Mouse (Mus musculus) olfactory bulb, adult 2 months (tissue): ENCODE measurements around the gene Cd47. TPM values are rescaled to one million over a fixed set of nuclear protein-coding genes. Genes with fewer than 3 reads are reported as not detected.

Experiments
- H3K27ac ChIP-seq: fragments of 200-500 bp; 2 replicates; pipeline ENCODE4 v1.5.1; 2012; ENCODE audit warnings: low read depth, low read length; ENCODE audit not compliant: insufficient read depth
- H3K4me1 ChIP-seq: fragments of 200-500 bp; 2 replicates; pipeline ENCODE4 v1.6.1; 2012; ENCODE audit warnings: low read length; ENCODE audit not compliant: control insufficient read depth, insufficient read depth
- H3K4me3 ChIP-seq: fragments of 200-500 bp; 2 replicates; pipeline ENCODE4 v1.5.1; 2012; ENCODE audit warnings: mild to moderate bottlenecking, low read depth, low read length, moderate library complexity; ENCODE audit not compliant: insufficient read depth
- CTCF ChIP-seq: fragments of 200-500 bp; IDR thresholded peaks from 2 replicates; pipeline ENCODE4 v1.5.1; 2012; ENCODE audit warnings: low read depth, mild to moderate bottlenecking, low read length, moderate library complexity; ENCODE audit not compliant: insufficient read depth
- POLR2A ChIP-seq: fragments of 200-500 bp; IDR thresholded peaks from 2 replicates; pipeline ENCODE4 v1.6.1; 2012; ENCODE audit warnings: mild to moderate bottlenecking, low read depth, low read length, moderate library complexity; ENCODE audit not compliant: insufficient read depth
- WGBS: fragments of 180-500 bp; shearing (Covaris S2); methylation state at CpG from one replicate; pipeline ENCODE4 v1.1.7; 2018; 5-methylcytosine and 5-hydroxymethylcytosine counted together
- polyA plus RNA-seq: library from polyadenylated mRNA; stranded (reverse); fragments of >200 nt; gene quantifications from 2 replicates; pipeline ENCODE4 v1.2.4, GENCODE M21; 2012; ENCODE audit warnings: low replicate concordance; ENCODE audit not compliant: missing spikeins, insufficient read depth, insufficient read length

The Cd47 gene
- polyA plus RNA-seq, 1 experiment = not detected

DNA sequence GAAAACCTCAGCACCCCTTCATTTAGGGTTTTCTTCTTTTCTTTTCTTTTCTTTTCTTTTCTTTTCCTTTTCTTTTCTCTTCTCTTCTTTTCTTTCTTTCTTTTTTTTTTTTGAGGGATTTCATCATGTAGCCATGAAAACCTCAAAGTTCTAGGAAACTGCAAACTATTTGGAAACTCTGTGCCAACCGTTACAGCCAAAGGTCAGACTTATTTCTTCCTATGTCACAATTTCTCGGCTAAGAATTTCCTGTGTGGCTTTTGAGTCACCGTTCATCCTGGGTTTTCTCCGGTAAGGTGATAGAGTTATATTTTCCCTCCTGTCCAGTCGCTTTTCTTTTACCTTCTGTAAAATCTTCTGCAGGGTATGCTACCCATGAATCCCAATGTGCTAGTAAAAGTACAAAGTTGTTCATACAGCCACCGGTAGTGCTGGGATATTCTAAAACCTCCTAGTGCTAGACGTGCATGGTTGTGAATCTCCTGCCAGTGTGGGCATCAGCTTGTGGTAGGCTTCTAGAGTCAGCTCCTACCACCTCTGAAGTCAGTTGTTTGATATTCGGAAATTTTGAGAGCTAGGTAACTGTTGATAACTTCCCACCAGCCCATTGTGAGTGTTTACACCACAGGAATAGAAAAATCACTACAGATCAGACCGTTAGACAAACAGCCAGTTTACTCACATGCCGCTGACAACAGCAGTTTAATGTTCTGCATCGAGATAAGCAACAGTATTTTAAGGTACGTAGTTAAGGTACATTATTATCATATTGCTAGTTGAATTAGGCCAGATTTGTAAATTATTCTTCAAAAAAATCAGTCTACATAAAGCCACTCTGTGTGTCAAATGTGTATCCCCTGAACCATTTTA lies 29.8 kb upstream of the Cd47 start:
- WGBS = 93% methylated on average over 12 of the region's 12 CpGs
- no peak for TF ChIP-seq CTCF
- no peak for TF ChIP-seq POLR2A
- H3K27ac ChIP-seq = no peak overlapping the region
- no peaks in the 10 kb centered on the region for H3K4me1 ChIP-seq
- no peak overlapping the region for H3K4me3 ChIP-seq

DNA sequence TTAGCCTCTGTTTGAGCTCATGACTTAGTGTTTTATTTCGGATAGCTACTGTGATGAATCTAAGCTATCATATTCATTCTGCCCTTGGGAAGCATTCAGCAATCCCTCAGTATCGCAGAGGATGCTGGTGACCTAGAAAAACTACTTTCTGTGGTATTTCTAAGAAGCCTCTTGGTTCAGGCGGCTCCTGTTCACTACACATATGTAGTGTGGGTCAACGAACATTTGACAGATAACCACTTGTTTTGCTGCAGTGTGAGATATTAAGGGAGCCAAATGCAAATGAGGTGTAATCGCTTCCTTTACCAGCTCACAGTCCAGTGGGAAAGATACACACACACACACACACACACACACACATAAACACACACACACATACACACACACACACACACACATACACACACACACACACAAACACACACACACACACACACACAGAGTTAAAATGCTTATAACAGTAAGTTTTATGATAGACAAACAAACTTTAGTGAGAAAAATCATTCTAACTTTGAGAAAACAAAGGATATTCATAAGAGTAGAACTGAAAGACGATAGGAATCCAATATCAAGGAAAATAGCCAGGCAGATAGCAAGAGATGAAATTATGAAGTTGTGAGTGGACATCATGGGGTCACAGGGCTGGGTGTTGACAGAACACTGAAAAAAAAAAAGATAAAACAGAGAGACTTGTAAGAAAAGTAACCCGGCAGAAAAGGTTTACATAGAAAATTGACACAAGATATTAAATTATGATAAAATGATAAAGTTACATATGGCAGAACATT lies 28.5 kb upstream of the Cd47 start:
- TF ChIP-seq CTCF = no peak
- no peak for TF ChIP-seq POLR2A
- Histone ChIP-seq H3K4me1 (no peaks in the 10 kb centered on the region), H3K27ac (no peak overlapping the region), H3K4me3 (no peak overlapping the region)
- WGBS = 83% methylated on average over 7 of the region's 7 CpGs

DNA sequence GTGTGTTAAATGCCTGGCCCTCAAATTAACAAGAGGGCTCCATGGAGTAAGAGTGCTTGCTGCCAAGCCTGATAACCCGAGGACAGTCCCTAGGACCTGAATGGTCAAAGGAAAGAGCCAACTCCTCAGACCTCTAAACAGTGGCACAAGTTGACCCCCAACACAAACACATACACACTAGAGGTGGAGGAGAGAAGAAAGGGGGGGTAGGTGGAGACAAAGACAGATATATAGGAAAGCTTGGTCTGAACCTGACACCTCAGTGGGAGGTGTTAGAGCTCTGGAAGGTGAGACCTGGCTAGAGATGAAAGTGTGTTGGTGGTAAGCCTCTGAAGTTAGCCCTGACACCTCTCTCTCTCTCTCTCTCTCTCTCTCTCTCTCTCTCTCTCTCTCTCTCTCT lies 27.8 kb upstream of the Cd47 start:
- Histone ChIP-seq H3K4me3 (no peak overlapping the region), H3K27ac (no peak overlapping the region), H3K4me1 (no peaks in the 10 kb centered on the region)
- 64% methylated on average over 1 of the region's 1 CpGs for WGBS
- no peak for TF ChIP-seq POLR2A
- no peak for TF ChIP-seq CTCF

DNA sequence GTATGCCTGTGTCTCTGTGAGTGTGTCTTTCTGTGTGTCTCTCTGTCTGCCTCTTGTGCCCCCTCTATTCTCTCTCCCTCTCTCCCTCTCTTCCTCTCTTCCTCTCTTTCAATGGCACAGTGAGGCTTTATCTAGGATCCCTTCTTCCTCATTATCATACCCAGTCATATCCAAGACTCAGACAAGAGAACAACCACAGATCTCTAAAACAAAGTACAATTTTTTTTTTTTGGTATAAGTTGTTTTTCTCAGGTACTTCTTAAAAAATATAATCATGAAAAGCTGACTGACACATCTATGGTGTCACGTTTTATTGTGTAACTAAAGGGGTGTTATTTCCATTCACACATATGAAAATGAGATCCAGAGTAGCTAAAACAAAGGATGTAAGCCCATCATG lies 27.3 kb upstream of the Cd47 start:
- Histone ChIP-seq H3K4me3 (no peak overlapping the region), H3K4me1 (no peaks in the 10 kb centered on the region), H3K27ac (no peak overlapping the region)
- 76% methylated on average over 1 of the region's 1 CpGs for WGBS
- no peak for TF ChIP-seq POLR2A
- TF ChIP-seq CTCF = no peak

DNA sequence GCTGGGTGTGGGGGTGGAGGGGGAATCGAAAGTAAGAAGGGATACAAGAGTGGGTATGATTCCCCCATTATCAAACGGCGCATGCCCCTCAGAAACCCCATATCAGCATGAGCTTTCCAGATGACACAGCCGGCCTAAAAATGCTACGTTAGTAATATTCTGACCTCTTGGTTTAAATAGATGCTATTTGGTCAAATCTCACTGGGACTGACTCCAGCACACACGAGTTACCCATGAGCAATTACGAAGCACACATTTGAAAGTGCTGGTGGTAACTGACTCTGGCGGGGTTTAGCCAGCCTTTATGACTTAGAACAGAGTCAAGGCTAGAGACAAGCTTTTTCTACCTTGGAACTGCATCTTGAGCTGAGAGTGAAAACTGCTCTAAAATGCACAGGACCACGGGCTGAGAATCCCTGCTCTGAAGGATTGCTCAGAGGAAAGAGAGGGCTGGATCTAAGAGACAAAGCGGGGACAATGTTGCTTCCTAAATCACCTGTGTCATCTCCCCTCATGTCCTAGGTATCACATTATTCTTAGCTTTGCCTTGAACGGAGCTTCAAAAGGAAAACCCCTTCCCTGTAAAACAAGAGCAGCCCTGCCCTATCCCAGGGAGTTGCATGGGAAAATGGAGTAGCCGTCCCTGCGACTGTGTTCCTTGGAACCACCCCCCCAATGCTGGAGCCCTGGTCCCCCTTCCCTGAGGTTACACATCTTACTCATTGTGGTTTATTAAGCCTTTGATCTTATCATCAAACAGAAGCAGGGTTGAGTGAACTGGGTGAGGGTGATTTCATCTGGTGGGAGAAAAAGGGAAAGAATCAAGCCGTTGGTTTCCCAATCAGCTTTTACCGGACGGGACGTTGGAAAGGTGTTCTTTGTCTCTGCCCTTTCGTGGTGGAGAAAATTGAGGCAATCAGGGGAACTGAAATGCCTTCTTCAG lies 26.0 kb upstream of the Cd47 start:
- Histone ChIP-seq H3K4me3 (no peak overlapping the region), H3K27ac (no peak overlapping the region), H3K4me1 (no peaks in the 10 kb centered on the region)
- TF ChIP-seq POLR2A (no peak), CTCF (no peak)
- WGBS = 87% methylated on average over 18 of the region's 18 CpGs

DNA sequence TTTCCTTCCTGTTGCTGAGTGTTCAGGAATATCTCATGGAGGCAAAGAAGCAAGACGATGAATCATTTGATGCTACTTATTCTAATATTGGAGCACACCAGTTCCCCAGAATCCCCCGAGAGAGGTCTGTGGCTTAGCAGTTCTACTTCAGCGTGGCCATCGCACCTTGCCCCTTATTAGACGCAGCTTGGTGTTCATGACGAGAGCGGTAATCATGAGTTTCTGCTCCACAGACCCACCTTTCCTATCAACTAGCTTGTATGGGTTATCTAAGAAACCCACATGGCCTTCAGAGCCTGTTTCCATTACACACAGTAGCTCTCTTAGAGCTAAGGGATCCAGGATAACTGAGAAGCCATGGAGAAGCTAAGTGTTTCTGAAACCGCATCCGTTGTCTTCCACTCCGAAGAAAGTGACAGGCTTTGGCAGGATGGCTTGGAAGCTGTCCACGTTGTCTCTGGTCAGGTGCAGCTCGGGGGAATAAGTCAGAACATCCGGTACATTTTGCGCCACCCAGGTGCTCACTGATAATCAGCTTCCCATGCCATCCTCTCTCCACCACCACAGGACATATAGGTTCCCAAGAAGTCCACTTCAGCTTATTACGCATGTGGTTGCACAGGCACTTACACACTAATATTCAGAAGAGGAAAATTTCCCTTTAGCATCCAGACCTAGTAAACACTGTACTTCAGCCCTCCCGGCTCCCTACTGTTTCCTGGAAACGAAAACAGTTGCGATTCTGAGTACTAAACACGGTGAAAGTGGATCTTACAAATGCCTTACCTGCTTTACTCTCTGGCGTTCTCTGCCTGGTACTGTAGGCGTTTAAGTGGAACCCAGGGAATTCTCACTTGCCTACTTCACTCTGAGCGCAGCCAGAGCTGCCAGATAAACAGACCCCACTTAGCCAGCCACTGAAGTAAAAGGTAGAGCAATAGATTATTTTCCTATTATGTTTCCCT lies 25.0 kb upstream of the Cd47 start:
- Histone ChIP-seq H3K4me3 (no peak overlapping the region), H3K27ac (no peak overlapping the region), H3K4me1 (no peaks in the 10 kb centered on the region)
- TF ChIP-seq CTCF (no peak), POLR2A (no peak)
- WGBS = 84% methylated on average over 22 of the region's 22 CpGs

DNA sequence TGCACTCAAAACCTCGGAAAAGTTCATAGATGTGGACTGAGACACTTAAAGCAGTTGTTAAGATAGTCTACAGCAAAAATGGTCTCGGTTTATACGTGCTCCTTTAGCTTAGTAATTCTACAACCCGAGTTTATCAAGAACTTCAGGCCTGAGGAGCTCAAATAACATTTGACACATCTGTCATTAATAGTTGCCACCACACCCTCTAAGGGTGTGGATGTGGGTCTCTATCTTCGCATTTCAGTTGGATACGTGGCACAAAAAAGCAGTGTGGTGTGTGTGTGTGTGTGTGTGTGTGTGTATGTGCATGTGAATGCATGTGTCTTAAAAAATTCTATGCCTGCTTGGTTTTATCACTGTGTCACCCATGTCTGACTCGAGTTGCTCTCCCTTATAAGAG lies 23.4 kb upstream of the Cd47 start:
- no peaks in the 10 kb centered on the region for H3K4me1 ChIP-seq
- 91% methylated on average over 7 of the region's 7 CpGs for WGBS
- H3K4me3 ChIP-seq = no peak overlapping the region
- TF ChIP-seq POLR2A (no peak), CTCF (no peak)
- H3K27ac ChIP-seq = no peak overlapping the region
